Comparison of ENCODE assay signal across 8 mouse cellular contexts in the genomic region with DNA sequence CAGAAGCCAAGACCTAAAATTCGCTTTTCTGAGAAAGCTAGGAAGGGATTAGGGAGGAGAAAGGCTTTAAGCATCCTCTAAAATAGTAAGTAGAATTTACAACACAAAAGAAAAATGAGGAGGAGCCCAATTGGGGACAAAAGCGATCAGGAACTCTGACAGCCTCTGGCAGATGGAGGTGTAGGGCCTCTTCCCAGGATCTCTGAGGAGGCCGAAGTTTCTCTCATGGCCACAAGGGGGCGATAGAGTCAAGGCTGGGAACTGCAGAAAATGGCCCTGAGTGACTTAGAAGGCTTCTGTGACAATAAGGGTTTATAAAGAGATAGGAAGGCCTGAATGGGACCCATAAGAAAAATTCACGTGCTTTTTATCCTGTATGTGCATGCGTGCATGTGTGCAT.
DNase-seq lines count a peak whose midpoint lies in the region; ATAC-seq and TF ChIP-seq lines count a peak whose summit lies in the region.

No protein-coding gene starts in this region.

- ATAC-seq in Patski: no peak
- ATAC-seq in neural tube, embryonic 14.5 days (ENCODE audit: low read depth): peak; percentile 72; the same call in 1 of the 2 replicates
- no peak for ATAC-seq in monocyte, adult 5-6 weeks (replicated peaks; ENCODE audit: insufficient number of reproducible peaks, low FRiP score, low TSS enrichment, poor library complexity, severe bottlenecking)

- intact Hi-C loops in left cerebral cortex, postnatal 10 days (cut with DNase I): loop anchor here (5.0 kb wide), 1 partner anchor 324 kb away; the partner anchor contains the start of gene Tekt5

- in situ Hi-C loops in Patski (cut with MboI; ENCODE audit: low pct_unique_long_range_greater_than_20kb): no loop called here

- TF ChIP-seq CTCF in Patski (IDR thresholded peaks at IDR 0.05): peak; percentile 79

- H3K27ac ChIP-seq in neural tube, embryonic 14.5 days (ENCODE audit: low read depth, low read length): no peak overlapping the region

- H3K9me3 ChIP-seq in neural tube, embryonic 14.5 days (ENCODE audit: control insufficient read depth, low read length): no peaks in the 10 kb centered on the region

- no peak overlapping the region for H3K4me2 ChIP-seq in neural tube, embryonic 14.5 days (ENCODE audit: low read depth, low read length)

- POLR2A ChIA-PET in Patski (lab: Charles Lee): no interaction called here

- H3K27me3 ChIP-seq in Patski: no peaks in the 10 kb centered on the region
- H3K27me3 ChIP-seq in neural tube, embryonic 14.5 days (ENCODE audit: control insufficient read depth, insufficient read depth, low read length): no peaks in the 10 kb centered on the region

- H3K36me3 ChIP-seq in neural tube, embryonic 14.5 days (ENCODE audit: control insufficient read depth, insufficient read depth, low read length): no peaks in the 10 kb centered on the region

- no peak overlapping the region for H3K9ac ChIP-seq in neural tube, embryonic 14.5 days (replicated peaks; ENCODE audit: low read depth, low read length)

- no peaks in the 10 kb centered on the region for H3K4me1 ChIP-seq in neural tube, embryonic 14.5 days (ENCODE audit: control insufficient read depth, insufficient read depth, low read length)

- WGBS in neural tube, embryonic 14.5 days: 24% methylated on average over 6 of the region's 6 CpGs

- no peak overlapping the region for H3K4me3 ChIP-seq in neural tube, embryonic 14.5 days (ENCODE audit: low read depth, low read length)

- CTCF ChIA-PET in Patski (lab: Charles Lee): interaction anchor here (1.5 kb wide), 1 partner anchor 9 kb away, joined by 3 read pairs; no protein-coding TSS in a partner anchor

- peak; percentile 66 to 80 for DNase-seq in left cerebral cortex, adult 18-20 months (ENCODE audit: low spot score in 2 of 2)
- DNase-seq in left cerebral cortex, adult 11 months (ENCODE audit: low spot score): no peak
- peak; percentile 20 for DNase-seq in Patski (ENCODE audit: low read depth, low spot score)
- DNase-seq in cerebellum, adult 8-10 months: peak; percentile 71
- peak; percentile 42 to 56 for DNase-seq in frontal cortex, postnatal 25 days (ENCODE audit: low spot score in 2 of 2)
- peak; percentile 49 to 52 for DNase-seq in left cerebral cortex, postnatal 10 days (ENCODE audit: extremely low spot score in 1 of 2, low spot score in 2 of 2)
